Mouse (Mus musculus) bone marrow, adult 2 months (tissue): ENCODE measurements around the gene Kcnmb1.

Source experiments
- CTCF ChIP-seq: fragments of 200-500 bp; IDR thresholded peaks from 2 replicates; pipeline ENCODE4 v1.5.1; 2011; ENCODE audit warnings: low read length, control low read depth; ENCODE audit not compliant: control insufficient read depth, insufficient read depth
- POLR2A ChIP-seq: fragments of 200-500 bp; IDR thresholded peaks from 2 replicates; pipeline ENCODE4 v1.6.1; 2011; ENCODE audit warnings: low read depth, mild to moderate bottlenecking, control low read depth, low read length, borderline replicate concordance; ENCODE audit not compliant: control insufficient read depth

GRCm38 (mm10) chr11:33931836-33932385, 30.9 kb upstream of the Kcnmb1 start:
- TF ChIP-seq CTCF = no peak
- TF ChIP-seq POLR2A = no peak
